Mouse (Mus musculus): ENCODE measurements around the gene Polr2e. TPM values are rescaled to one million over a fixed set of nuclear protein-coding genes. Genes with fewer than 3 reads are reported as not detected.

Polr2e gene
- polyA plus RNA-seq (2012; ENCODE audit: low replicate concordance) = 53.8 and 132 TPM in 2 replicates

GRCm38 (mm10) chr10:80039559-80039979 is at the start of gene Polr2e:
Gene Polr2e (minus strand): TSS chr10:80039795.

GRCm38 (mm10) chr10:80047041-80047565 is 7.5 kb upstream of the Polr2e start, which contains the start of gene Gpx4:
Gene Gpx4 (plus strand): TSS chr10:80047166.

GRCm38 (mm10) chr10:80016511-80016910 is 23.1 kb downstream of the Polr2e start, which contains the start of gene Arhgap45:
Gene Arhgap45 (plus strand): TSS chr10:80016653.

GRCm38 (mm10) chr10:79996272-79997033 is 43.1 kb downstream of the Polr2e start, which contains the start of gene Abca7:
Gene Abca7 (plus strand): TSS chr10:79996494.

GRCm38 (mm10) chr10:79988506-79989271 is 50.9 kb downstream of the Polr2e start, which contains the start of gene Cnn2:
Gene Cnn2 (plus strand): TSS chr10:79988584.

Other genes with a start within 250 kb of the Polr2e start
- 0.16 TPM in 1 of 2 replicates, not detected in the other for gene Prss57, start 248.8 kb downstream of the Polr2e start, polyA plus RNA-seq (2012; ENCODE audit: low replicate concordance)
- 6.9 and 13.2 TPM in 2 replicates for gene Palm, start 246.2 kb downstream of the Polr2e start, polyA plus RNA-seq (2012; ENCODE audit: low replicate concordance)
- gene Misp, start 218.8 kb downstream of the Polr2e start, polyA plus RNA-seq (2012; ENCODE audit: low replicate concordance) = 0.45 TPM in 1 of 2 replicates, not detected in the other
- gene Ptbp1, start 185.4 kb downstream of the Polr2e start, polyA plus RNA-seq (2012; ENCODE audit: low replicate concordance) = 557 and 1,313 TPM in 2 replicates
- 10.8 and 17.6 TPM in 2 replicates for gene Prtn3, start 165.3 kb downstream of the Polr2e start, polyA plus RNA-seq (2012; ENCODE audit: low replicate concordance)
- gene Plppr3, start 165.2 kb downstream of the Polr2e start, polyA plus RNA-seq (2012; ENCODE audit: low replicate concordance) = 0.51 and 0.96 TPM in 2 replicates
- 4.2 and 5.4 TPM in 2 replicates for gene Elane, start 153.5 kb downstream of the Polr2e start, polyA plus RNA-seq (2012; ENCODE audit: low replicate concordance)
- gene Cfd, start 148.9 kb downstream of the Polr2e start, polyA plus RNA-seq (2012; ENCODE audit: low replicate concordance) = not detected in 2 replicates
- 54.4 and 61.9 TPM in 2 replicates for gene Med16, start 130.9 kb downstream of the Polr2e start, polyA plus RNA-seq (2012; ENCODE audit: low replicate concordance)
- gene Gm26602, start 128.9 kb downstream of the Polr2e start, polyA plus RNA-seq (2012; ENCODE audit: low replicate concordance) = not detected in 2 replicates
- 0.52 and 0.64 TPM in 2 replicates for gene Kiss1r, start 122.8 kb downstream of the Polr2e start, polyA plus RNA-seq (2012; ENCODE audit: low replicate concordance)
- 102 and 146 TPM in 2 replicates for gene R3hdm4, start 118.6 kb downstream of the Polr2e start, polyA plus RNA-seq (2012; ENCODE audit: low replicate concordance)
- gene Arid3a, start 112.8 kb downstream of the Polr2e start, polyA plus RNA-seq (2012; ENCODE audit: low replicate concordance) = 59.2 and 117 TPM in 2 replicates
- 67.7 and 87.8 TPM in 2 replicates for gene Wdr18, start 79.6 kb downstream of the Polr2e start, polyA plus RNA-seq (2012; ENCODE audit: low replicate concordance)
- 0.12 and 0.17 TPM in 2 replicates for gene Grin3b, start 69.1 kb downstream of the Polr2e start, polyA plus RNA-seq (2012; ENCODE audit: low replicate concordance)
- 658 and 1,473 TPM in 2 replicates for gene Tmem259, start 55.5 kb downstream of the Polr2e start, polyA plus RNA-seq (2012; ENCODE audit: low replicate concordance)
- gene Cnn2, start 51.2 kb downstream of the Polr2e start, polyA plus RNA-seq (2012; ENCODE audit: low replicate concordance) = 222 and 247 TPM in 2 replicates
- 37.0 and 54.4 TPM in 2 replicates for gene Abca7, start 43.3 kb downstream of the Polr2e start, polyA plus RNA-seq (2012; ENCODE audit: low replicate concordance)
- 156 and 353 TPM in 2 replicates for gene Arhgap45, start 23.1 kb downstream of the Polr2e start, polyA plus RNA-seq (2012; ENCODE audit: low replicate concordance)
- gene Gpx4, start 7.4 kb upstream of the Polr2e start, polyA plus RNA-seq (2012; ENCODE audit: low replicate concordance) = 698 and 1,678 TPM in 2 replicates
- gene Sbno2, start 65.8 kb upstream of the Polr2e start, polyA plus RNA-seq (2012; ENCODE audit: low replicate concordance) = 72.7 and 82.1 TPM in 2 replicates
- gene Stk11, start 76.0 kb upstream of the Polr2e start, polyA plus RNA-seq (2012; ENCODE audit: low replicate concordance) = 127 and 185 TPM in 2 replicates
- 1,038 and 1,245 TPM in 2 replicates for gene Atp5d, start 98.8 kb upstream of the Polr2e start, polyA plus RNA-seq (2012; ENCODE audit: low replicate concordance)
- 40.1 and 43.9 TPM in 2 replicates for gene Cbarp, start 101.0 kb upstream of the Polr2e start, polyA plus RNA-seq (2012; ENCODE audit: low replicate concordance)
- 224 and 253 TPM in 2 replicates for gene Midn, start 108.5 kb upstream of the Polr2e start, polyA plus RNA-seq (2012; ENCODE audit: low replicate concordance)
- 19.6 and 38.2 TPM in 2 replicates for gene Cirbp, start 126.2 kb upstream of the Polr2e start, polyA plus RNA-seq (2012; ENCODE audit: low replicate concordance)
- gene 1600002K03Rik, start 133.1 kb upstream of the Polr2e start, polyA plus RNA-seq (2012; ENCODE audit: low replicate concordance) = 7.0 and 16.7 TPM in 2 replicates
- 1.4 and 1.8 TPM in 2 replicates for gene Efna2, start 139.7 kb upstream of the Polr2e start, polyA plus RNA-seq (2012; ENCODE audit: low replicate concordance)
- 47.2 and 117 TPM in 2 replicates for gene Mum1, start 186.6 kb upstream of the Polr2e start, polyA plus RNA-seq (2012; ENCODE audit: low replicate concordance)
- 197 and 234 TPM in 2 replicates for gene Ndufs7, start 209.3 kb upstream of the Polr2e start, polyA plus RNA-seq (2012; ENCODE audit: low replicate concordance)
- 0.64 and 0.93 TPM in 2 replicates for gene Gamt, start 221.2 kb upstream of the Polr2e start, polyA plus RNA-seq (2012; ENCODE audit: low replicate concordance)
- gene Dazap1, start 221.7 kb upstream of the Polr2e start, polyA plus RNA-seq (2012; ENCODE audit: low replicate concordance) = 831 and 856 TPM in 2 replicates

All from leukemia stem cell, adult 10-12 weeks (primary cell).